Mouse (Mus musculus) brain, embryonic 14.5 days (tissue): ENCODE results near the gene Nxn.

Source experiments
- CTCF ChIP-seq: fragments of 200-500 bp; IDR thresholded peaks from 2 replicates; pipeline ENCODE4 v1.5.1; 2012; ENCODE audit warnings: inconsistent platforms, mild to moderate bottlenecking, moderate library complexity, borderline replicate concordance; ENCODE audit not compliant: insufficient read depth, insufficient read length; ENCODE audit errors: extremely low read depth
- POLR2A ChIP-seq: fragments of 200-500 bp; IDR thresholded peaks from 2 replicates; pipeline ENCODE4 v1.6.1; 2012; ENCODE audit warnings: mild to moderate bottlenecking, inconsistent platforms, borderline replicate concordance; ENCODE audit not compliant: poor library complexity, insufficient read depth, insufficient read length, severe bottlenecking; ENCODE audit errors: extremely low read depth

GRCm38 (mm10) chr11:76338656-76339055 lies 60.3 kb downstream of the Nxn start:
- TF ChIP-seq CTCF (no peak), POLR2A (no peak)
